Mouse (Mus musculus) E14TG2a.4 (cell line): Measurements from ENCODE around the gene Olfr811.

Source experiments
- CTCF ChIP-seq: conservative IDR thresholded peaks from 2 replicates; pipeline ENCODE4 v1.5.1; 2014; ENCODE audit warnings: low read length
- NANOG ChIP-seq: IDR thresholded peaks from 2 replicates; pipeline ENCODE4 v1.6.1; 2014; ENCODE audit warnings: borderline replicate concordance, low read length, mixed read lengths
- POU5F1 ChIP-seq: IDR thresholded peaks from 2 replicates; pipeline ENCODE4 v1.6.1; 2014; ENCODE audit warnings: low read length, borderline replicate concordance

DNA sequence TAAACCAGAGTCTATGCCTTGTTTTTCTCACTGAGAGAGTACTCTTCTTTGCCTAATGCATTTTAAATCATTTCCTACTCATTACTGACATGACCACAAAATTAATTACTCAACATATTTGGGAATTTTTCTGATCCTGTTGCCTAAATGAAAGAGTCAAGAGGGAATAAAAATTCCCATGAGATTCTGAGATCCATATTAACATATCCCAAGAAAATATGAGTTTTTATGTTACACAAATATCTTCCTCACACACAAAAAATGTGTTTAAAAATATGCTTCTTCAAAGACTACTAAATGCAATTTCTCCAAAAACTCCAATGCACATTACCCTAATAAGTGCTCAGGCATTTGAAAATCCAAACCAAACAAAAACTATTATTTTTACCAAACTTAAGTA is 9.4 kb downstream of the Olfr811 start, which contains the start of gene Olfr810:
- no peak for TF ChIP-seq CTCF
- no peak for TF ChIP-seq NANOG
- TF ChIP-seq POU5F1, result no peak
